Mouse (Mus musculus): Measurements from ENCODE around the gene Ripor3. TPM values are rescaled to one million over a fixed set of nuclear protein-coding genes. Genes with fewer than 3 reads are reported as not detected.

The Ripor3 gene
- polyA plus RNA-seq, 1 experiment from 2014 or later = 1.1 TPM

GRCm38 (mm10) chr2:167947251-167947650 is 63.2 kb downstream of the Ripor3 start:
- WGBS = 56% methylated on average over 3 of the region's 3 CpGs
- no peak for ATAC-seq
- H3K27ac ChIP-seq (ENCODE audit: low read length) = peak overlapping the region; percentile 82; the same call in 1 of the 2 replicates

GRCm38 (mm10) chr2:167945451-167945850 is 65.0 kb downstream of the Ripor3 start:
- no peak overlapping the region for H3K4me2 ChIP-seq (replicated peaks; ENCODE audit: low read depth, low read length)
- no peak overlapping the region for H3K4me3 ChIP-seq (ENCODE audit: low read depth, low read length)
- H3K9ac ChIP-seq (replicated peaks; ENCODE audit: low read depth) = no peak overlapping the region
- no peaks in the 10 kb centered on the region for H3K27me3 ChIP-seq (replicated peaks; ENCODE audit: insufficient read depth, low read length)
- no peaks in the 10 kb centered on the region; the same call in 1 of the 2 replicates for H3K36me3 ChIP-seq (ENCODE audit: insufficient read depth, low read length)
- ATAC-seq = no peak
- H3K27ac ChIP-seq (ENCODE audit: low read length) = no peak overlapping the region
- no peak for DNase-seq (ENCODE audit: low spot score)
- peaks cover 72% of the 10 kb centered on the region for H3K4me1 ChIP-seq (ENCODE audit: insufficient read depth, low read depth, low read length)
- 84% methylated on average over 5 of the region's 5 CpGs for WGBS
- H3K9me3 ChIP-seq (ENCODE audit: low read length) = no peaks in the 10 kb centered on the region
- no peak for TF ChIP-seq EP300 (IDR thresholded peaks at IDR 0.05)
- TF ChIP-seq CTCF (IDR thresholded peaks at IDR 0.05) = no peak

More at GRCm38 (mm10) chr2:167947251-167947650, 63.2 kb downstream of the Ripor3 start:
- DNase-seq (ENCODE audit: low spot score) = no peak
- no peak for TF ChIP-seq CTCF (IDR thresholded peaks at IDR 0.05)
- no peak for TF ChIP-seq EP300 (IDR thresholded peaks at IDR 0.05)
- H3K27me3 ChIP-seq (replicated peaks; ENCODE audit: insufficient read depth, low read length) = no peaks in the 10 kb centered on the region
- H3K4me3 ChIP-seq (ENCODE audit: low read depth, low read length) = no peak overlapping the region
- no peak overlapping the region for H3K9ac ChIP-seq (replicated peaks; ENCODE audit: low read depth)
- H3K4me1 ChIP-seq (ENCODE audit: insufficient read depth, low read depth, low read length) = peaks cover 62% of the 10 kb centered on the region
- no peak overlapping the region for H3K4me2 ChIP-seq (replicated peaks; ENCODE audit: low read depth, low read length)
- no peaks in the 10 kb centered on the region for H3K36me3 ChIP-seq (ENCODE audit: insufficient read depth, low read length)
- H3K9me3 ChIP-seq (ENCODE audit: low read length) = no peaks in the 10 kb centered on the region

- ATAC-seq (no peak), DNase-seq (ENCODE audit: low spot score) (no peak)
- TF ChIP-seq EP300 (IDR thresholded peaks at IDR 0.05) = no peak
- no peak for TF ChIP-seq CTCF (IDR thresholded peaks at IDR 0.05)
- H3K9ac ChIP-seq (replicated peaks; ENCODE audit: low read depth) = no peak overlapping the region
- no peak overlapping the region for H3K4me3 ChIP-seq (ENCODE audit: low read depth, low read length)
- no peak overlapping the region for H3K4me2 ChIP-seq (replicated peaks; ENCODE audit: low read depth, low read length)
- H3K9me3 ChIP-seq (ENCODE audit: low read length) = no peaks in the 10 kb centered on the region
- H3K4me1 ChIP-seq (ENCODE audit: insufficient read depth, low read depth, low read length) = peaks cover 74% of the 10 kb centered on the region
- H3K27ac ChIP-seq (ENCODE audit: low read length) = no peak overlapping the region
- 90% methylated on average over 3 of the region's 3 CpGs for WGBS
- H3K36me3 ChIP-seq (ENCODE audit: insufficient read depth, low read length) = no peaks in the 10 kb centered on the region; the same call in 1 of the 2 replicates
- H3K27me3 ChIP-seq (replicated peaks; ENCODE audit: insufficient read depth, low read length) = no peaks in the 10 kb centered on the region
Observed at GRCm38 (mm10) chr2:167944193-167944592, 66.2 kb downstream of the Ripor3 start.

- no peak for TF ChIP-seq EP300 (IDR thresholded peaks at IDR 0.05)
- no peaks in the 10 kb centered on the region for H3K9me3 ChIP-seq (ENCODE audit: low read length)
- WGBS = 20% methylated on average over 12 of the region's 12 CpGs
- peak; percentile 63 for ATAC-seq
- peaks cover 70% of the 10 kb centered on the region for H3K4me1 ChIP-seq (ENCODE audit: insufficient read depth, low read depth, low read length)
- peak; percentile 67 for DNase-seq (ENCODE audit: low spot score)
- H3K4me2 ChIP-seq (replicated peaks; ENCODE audit: low read depth, low read length) = peak overlapping the region; percentile 39
- H3K36me3 ChIP-seq (ENCODE audit: insufficient read depth, low read length) = no peaks in the 10 kb centered on the region; the same call in 1 of the 2 replicates
- no peaks in the 10 kb centered on the region for H3K27me3 ChIP-seq (replicated peaks; ENCODE audit: insufficient read depth, low read length)
- no peak overlapping the region for H3K4me3 ChIP-seq (ENCODE audit: low read depth, low read length)
- peak overlapping the region; percentile 8; the same call in 1 of the 2 replicates for H3K9ac ChIP-seq (replicated peaks; ENCODE audit: low read depth)
- peak overlapping the region; percentile 92 for H3K27ac ChIP-seq (ENCODE audit: low read length)
Observed at GRCm38 (mm10) chr2:167942926-167943633, 67.3 kb downstream of the Ripor3 start.

- ATAC-seq (peak; percentile 82), DNase-seq (ENCODE audit: low spot score) (peak; percentile 90)
- Histone ChIP-seq H3K9me3 (ENCODE audit: low read length) (no peaks in the 10 kb centered on the region), H3K27me3 (replicated peaks; ENCODE audit: insufficient read depth, low read length) (no peaks in the 10 kb centered on the region), H3K9ac (replicated peaks; ENCODE audit: low read depth) (peak overlapping the region; percentile 8; the same call in 1 of the 2 replicates), H3K27ac (ENCODE audit: low read length) (peak overlapping the region; percentile 92), H3K4me2 (replicated peaks; ENCODE audit: low read depth, low read length) (peak overlapping the region; percentile 39), H3K4me1 (ENCODE audit: insufficient read depth, low read depth, low read length) (peaks cover 64% of the 10 kb centered on the region), H3K36me3 (ENCODE audit: insufficient read depth, low read length) (no peaks in the 10 kb centered on the region; the same call in 1 of the 2 replicates), H3K4me3 (ENCODE audit: low read depth, low read length) (no peak overlapping the region)
- TF ChIP-seq CTCF (IDR thresholded peaks at IDR 0.05) = 0 out of 2 replicates have a peak, but pooled peaks have one; percentile 7
- TF ChIP-seq EP300 (IDR thresholded peaks at IDR 0.05) = 0 out of 2 replicates have a peak, but pooled peaks have one; percentile 44
- WGBS = 11% methylated on average over 8 of the region's 8 CpGs
Observed at GRCm38 (mm10) chr2:167942199-167942925, 68.1 kb downstream of the Ripor3 start.

DNA sequence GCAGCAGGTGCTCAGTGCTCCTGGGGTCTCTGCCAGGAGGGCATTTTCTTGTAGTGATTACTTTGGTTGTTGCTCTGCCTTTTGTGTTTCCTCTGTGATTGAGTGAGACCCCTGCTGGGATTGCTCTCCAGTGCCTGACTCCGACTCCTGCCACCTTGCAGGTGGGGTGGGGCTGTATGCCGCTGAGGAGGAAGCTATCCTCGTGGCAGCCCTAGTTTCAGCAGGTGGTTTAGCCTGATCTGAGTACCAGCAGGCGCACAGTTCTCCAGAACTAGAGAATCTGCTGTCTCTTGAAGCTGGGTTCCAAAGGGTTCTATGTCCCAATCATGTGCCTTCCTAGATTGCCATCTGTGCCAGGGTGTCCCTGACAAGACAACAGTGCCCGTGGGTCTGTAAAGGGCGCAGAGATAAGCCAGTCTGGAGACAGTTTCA is 68.7 kb downstream of the Ripor3 start:
- WGBS = 40% methylated on average over 6 of the region's 6 CpGs
- ATAC-seq (no peak), DNase-seq (ENCODE audit: low spot score) (no peak)
- Histone ChIP-seq H3K36me3 (ENCODE audit: insufficient read depth, low read length) (no peaks in the 10 kb centered on the region; the same call in 1 of the 2 replicates), H3K9ac (replicated peaks; ENCODE audit: low read depth) (no peak overlapping the region), H3K9me3 (ENCODE audit: low read length) (no peaks in the 10 kb centered on the region), H3K4me2 (replicated peaks; ENCODE audit: low read depth, low read length) (0 out of 2 replicates have a peak overlapping the region, but pooled peaks have one; percentile 11), H3K27ac (ENCODE audit: low read length) (peak overlapping the region; percentile 92), H3K4me3 (ENCODE audit: low read depth, low read length) (no peak overlapping the region), H3K4me1 (ENCODE audit: insufficient read depth, low read depth, low read length) (peaks cover 64% of the 10 kb centered on the region), H3K27me3 (replicated peaks; ENCODE audit: insufficient read depth, low read length) (no peaks in the 10 kb centered on the region)
- TF ChIP-seq EP300 (IDR thresholded peaks at IDR 0.05) (no peak), CTCF (IDR thresholded peaks at IDR 0.05) (no peak)

Data from lung, postnatal 0 days (tissue).